Mouse (Mus musculus) cerebellum, adult 9-11 months (tissue): ENCODE measurements at regions not wholly inside any gene's neighbourhood (a gene's known extent, or its start where the extent isn't known, plus 50 kb on each side); places are given as distances from the start of the nearest gene placed in this dataset.
A peak's percentile ranks its signal among the peaks of the same experiment; 100 is the strongest.
"Not testable (repeated sequence)": the region's sequence is repeated elsewhere in the genome, so short reads cannot be mapped to it uniquely, and the experiment has no call there.

Experiments
- DNase-seq: peaks from one replicate; pipeline ENCODE4 v3.0.0; 2022

- DNase-seq: no peak
These were observed 188.1 kb upstream of the Rhobtb1 start for GRCm38 (mm10) chr10:68963090-68963489.

GRCm38 (mm10) chr10:68965271-68965670 lies 186.0 kb upstream of the Rhobtb1 start:
- DNase-seq: no peak

GRCm38 (mm10) chr10:68967976-68968968 lies 183.0 kb upstream of the Rhobtb1 start:
- no peak for DNase-seq

GRCm38 (mm10) chr10:68970521-68970920 lies 180.7 kb upstream of the Rhobtb1 start:
- DNase-seq: no peak

- DNase-seq: no peak
These were observed 176.5 kb upstream of the Rhobtb1 start for GRCm38 (mm10) chr10:68974771-68975170.

DNA sequence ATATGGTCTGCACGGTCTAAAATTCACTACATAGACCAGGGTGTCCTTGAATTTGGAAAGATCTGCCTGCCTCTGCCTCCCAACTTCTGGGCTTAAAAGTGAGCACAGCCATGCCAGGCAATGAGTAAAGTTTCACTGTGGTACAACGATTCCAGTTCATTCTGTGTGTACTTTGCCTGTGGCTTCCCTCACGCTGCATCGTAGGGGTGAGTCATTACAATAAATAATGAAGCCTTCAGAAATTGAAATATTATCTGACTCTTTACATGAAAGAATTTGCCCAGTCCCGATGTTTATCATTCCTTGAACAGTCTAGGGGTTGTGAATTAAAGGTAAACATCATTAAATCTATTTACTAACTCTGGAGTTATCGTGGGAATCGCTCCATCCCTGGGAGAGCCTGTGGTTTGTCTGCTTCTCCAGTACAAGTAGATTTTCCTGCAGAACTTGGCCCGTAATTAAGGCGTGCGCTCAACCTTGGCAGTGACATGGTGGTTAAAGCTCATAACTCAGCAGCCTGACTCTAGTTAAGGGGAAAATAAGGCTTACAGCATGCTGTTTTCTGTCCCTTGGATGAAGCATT lies 174.7 kb upstream of the Rhobtb1 start:
- DNase-seq: no peak

DNA sequence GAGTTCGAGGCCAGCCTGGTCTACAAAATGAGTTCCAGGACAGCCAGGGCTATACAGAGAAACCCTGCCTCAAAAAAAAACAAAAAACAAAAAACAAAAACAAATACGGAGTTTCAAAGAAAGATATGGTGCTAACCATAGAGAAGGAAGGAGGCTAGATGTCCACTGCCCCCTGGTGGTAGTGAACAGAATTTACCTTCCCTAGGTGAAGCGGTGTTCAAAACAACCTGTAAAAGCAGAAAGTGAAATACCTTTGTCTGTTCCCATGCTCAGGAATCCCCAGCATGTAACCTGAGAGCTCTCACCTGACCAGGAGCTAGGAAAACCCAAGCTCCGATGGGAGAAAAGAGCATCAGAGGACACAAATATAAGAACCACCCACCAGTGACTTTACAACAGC lies 173.1 kb upstream of the Rhobtb1 start:
- no peak for DNase-seq

DNA sequence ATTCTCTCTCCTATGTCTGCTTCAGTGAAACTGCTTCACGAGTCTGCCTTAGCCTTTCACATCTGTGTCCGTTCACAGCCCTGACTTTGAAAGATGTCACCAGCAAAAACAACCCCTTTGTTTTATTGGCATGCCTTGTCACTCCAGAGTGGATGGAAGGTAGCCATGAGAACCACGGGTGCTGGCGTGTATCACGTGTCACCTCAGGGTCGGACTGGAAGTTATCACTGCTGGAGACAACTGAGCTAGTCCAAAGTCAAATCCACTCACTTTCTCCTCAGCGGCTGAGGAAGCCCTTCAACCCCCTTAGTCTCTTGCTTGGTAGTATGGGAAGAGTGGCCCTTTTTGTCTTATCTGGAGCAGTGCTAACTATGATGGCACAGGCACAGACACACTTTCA lies 171.3 kb upstream of the Rhobtb1 start:
- no peak for DNase-seq

DNA sequence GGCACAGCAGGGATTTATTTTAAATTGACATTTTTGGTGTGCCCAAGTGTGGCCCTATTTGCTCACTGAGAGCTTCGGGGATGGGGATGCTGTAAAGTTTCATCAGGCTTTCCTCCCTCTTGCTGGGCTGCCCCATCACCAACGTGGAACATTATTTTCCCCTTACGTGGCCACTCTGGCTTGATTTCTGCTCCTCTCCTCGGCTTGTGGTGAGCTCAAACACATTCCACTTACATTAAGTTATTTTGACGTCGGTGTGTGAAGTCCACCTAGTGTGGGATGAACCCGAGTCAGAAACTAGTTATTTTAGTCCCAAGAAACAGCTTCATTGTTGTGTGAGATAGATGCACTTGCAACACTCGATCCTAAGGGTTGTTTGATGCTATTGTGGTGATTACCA lies 168.9 kb upstream of the Rhobtb1 start:
- no peak for DNase-seq

- DNase-seq: no peak
These were observed 160.7 kb upstream of the Rhobtb1 start for GRCm38 (mm10) chr10:68990584-68990983.

DNA sequence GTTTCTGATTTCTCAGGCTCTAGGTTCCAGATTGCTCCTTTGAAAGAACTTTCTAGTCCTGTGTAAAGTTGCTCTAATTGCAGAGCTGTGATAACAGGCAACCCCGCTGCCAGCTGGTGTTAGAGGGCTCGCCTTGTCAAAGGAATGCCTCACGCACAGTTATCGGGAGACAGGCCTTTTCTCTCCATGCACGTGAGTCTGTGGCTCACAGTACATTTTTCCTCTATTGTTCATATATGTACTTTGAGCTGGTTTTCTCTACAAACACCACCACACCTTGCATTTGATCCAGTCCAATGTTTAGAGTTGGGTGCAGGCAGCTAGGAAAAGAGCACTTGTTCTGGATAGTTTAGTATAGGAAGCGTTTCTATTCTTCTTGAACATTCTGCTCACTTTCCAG lies 151.6 kb upstream of the Rhobtb1 start:
- DNase-seq: no peak

GRCm38 (mm10) chr10:69001654-69002435 lies 149.4 kb upstream of the Rhobtb1 start:
- no peak for DNase-seq

DNA sequence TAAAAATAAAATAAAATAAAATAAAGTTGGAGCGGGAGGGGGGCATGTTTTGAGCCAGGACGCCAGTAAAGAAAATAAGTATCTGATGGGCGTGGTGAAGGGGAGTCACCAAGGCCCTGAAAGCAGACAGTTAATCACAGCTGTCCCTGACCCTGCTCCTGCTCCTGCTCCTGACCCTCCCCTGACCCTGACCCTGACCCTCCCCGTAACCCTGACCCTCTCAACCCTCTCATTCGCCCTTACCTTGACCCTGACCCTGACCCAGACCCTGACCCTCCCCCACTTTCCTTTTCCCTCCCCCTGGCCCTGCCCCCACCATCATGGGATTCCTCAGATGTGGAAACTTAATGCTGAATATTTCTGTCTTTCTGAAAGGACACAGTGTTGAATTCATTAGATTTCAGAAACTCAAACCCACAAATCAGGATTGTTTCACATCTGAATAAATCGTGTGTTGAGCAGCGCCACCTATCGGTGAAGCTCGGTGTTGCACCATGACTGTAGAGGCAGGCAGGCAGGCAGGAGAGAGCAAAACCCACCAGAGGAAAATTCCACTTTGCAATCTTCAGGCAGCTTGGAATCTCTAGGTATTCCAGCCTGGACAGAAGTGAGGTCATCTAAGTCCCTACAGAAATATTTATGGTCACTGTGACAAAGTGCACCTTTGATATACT lies 145.9 kb upstream of the Rhobtb1 start:
- peak; percentile 4 for DNase-seq

DNA sequence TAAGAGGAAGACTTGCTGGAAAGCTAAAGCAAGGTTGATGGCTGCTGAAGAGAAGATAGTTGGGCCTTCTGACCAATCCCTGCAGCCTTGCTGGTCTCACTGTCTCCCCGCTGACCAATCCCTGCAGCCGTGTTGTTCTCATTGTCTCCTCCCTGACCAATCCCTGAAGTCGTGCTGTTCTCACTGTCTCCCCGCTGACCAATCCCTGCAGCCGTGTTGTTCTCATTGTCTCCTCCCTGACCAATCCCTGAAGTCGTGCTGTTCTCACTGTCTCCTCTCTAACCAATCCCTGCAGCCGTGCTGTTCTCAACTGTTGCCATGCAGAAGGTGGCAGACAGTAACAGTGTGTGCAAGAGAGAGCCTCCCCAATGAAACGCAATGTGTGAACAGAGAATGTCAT lies 142.6 kb upstream of the Rhobtb1 start:
- DNase-seq: not testable (repeated sequence)

GRCm38 (mm10) chr10:69020811-69021743 lies 130.2 kb upstream of the Rhobtb1 start:
- no peak for DNase-seq

DNA sequence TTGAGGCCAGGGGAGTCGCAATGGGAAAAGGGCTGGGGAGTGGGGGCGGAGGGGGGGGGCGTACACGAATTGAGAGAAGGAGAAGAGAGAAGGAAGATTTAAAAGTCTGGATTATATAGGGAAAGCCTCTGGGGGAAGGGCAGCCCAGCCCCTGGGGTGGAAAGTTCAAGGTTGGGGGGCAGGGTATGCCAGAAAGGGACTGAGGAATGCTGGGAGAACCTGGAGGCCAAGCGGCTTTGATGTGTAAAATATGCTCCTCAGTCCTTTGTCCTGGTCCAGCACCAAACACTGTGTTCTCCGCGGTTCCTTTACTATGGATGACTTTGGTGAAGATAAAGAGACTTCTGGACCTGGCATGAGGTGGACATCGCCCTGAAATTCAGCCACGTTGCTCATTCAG lies 117.8 kb upstream of the Rhobtb1 start:
- DNase-seq: no peak

- no peak for DNase-seq
These were observed 116.7 kb upstream of the Rhobtb1 start for GRCm38 (mm10) chr10:69034390-69035120.

GRCm38 (mm10) chr10:69035536-69035935 lies 115.7 kb upstream of the Rhobtb1 start:
- DNase-seq: not testable (repeated sequence)

GRCm38 (mm10) chr10:69036096-69036495 lies 115.1 kb upstream of the Rhobtb1 start:
- DNase-seq: no peak

- no peak for DNase-seq
These were observed 107.0 kb upstream of the Rhobtb1 start for GRCm38 (mm10) chr10:69044171-69044651.

DNA sequence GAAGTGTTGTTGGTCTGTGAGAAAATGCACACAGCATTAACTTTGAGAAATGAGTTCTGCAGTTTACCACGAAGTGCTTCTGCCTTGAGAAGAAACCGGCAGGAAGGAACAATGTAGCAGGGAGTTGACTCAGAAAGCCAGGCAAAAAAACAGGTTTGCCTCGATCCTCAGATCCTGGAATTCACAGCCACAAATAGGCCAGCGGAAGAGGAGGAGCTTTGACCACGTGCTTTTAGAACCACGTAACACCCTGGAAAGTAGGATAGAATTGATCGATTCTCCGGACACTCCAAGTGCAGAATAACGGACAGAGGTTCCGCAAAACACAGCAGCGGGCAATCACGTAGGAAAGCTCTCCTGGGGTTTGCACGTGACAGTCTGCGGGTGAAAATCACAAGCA lies 106.0 kb upstream of the Rhobtb1 start:
- no peak for DNase-seq
